Mouse (Mus musculus) midbrain, postnatal 0 days (tissue): ENCODE results near the gene Golph3l. TPM values are rescaled to one million over a fixed set of nuclear protein-coding genes. Genes with fewer than 3 reads are reported as not detected.
A peak's percentile ranks its signal among the peaks of the same experiment; 100 is the strongest.

ENCODE experiments used
- ATAC-seq: fragments of 200-750 bp; cut with Nextera tagmentation; 2 replicates; pipeline ENCODE4 v1.8.0; 2017; ENCODE audit warnings: moderate number of reproducible peaks, mild to moderate bottlenecking, moderate TSS enrichment, moderate library complexity; ENCODE audit not compliant: low FRiP score
- DNase-seq: peaks from one replicate; pipeline ENCODE4 v3.0.0-alpha.2; 2015; ENCODE audit warnings: low spot score
- H3K27ac ChIP-seq: fragments of 300-500 bp; sonication (generic); 2 replicates; pipeline ENCODE4 v1.5.1; 2014; ENCODE audit warnings: low read depth, mild to moderate bottlenecking, low read length, mixed read lengths
- H3K27me3 ChIP-seq: fragments of 300-500 bp; sonication (generic); 2 replicates; pipeline ENCODE4 v1.6.1; 2014; ENCODE audit warnings: low read length, control low read depth, mixed read lengths; ENCODE audit not compliant: insufficient read depth
- H3K36me3 ChIP-seq: fragments of 300-500 bp; sonication (generic); 2 replicates; pipeline ENCODE4 v1.6.1; 2014; ENCODE audit warnings: low read length, control low read depth, mixed read lengths; ENCODE audit not compliant: insufficient read depth
- H3K4me1 ChIP-seq: fragments of 300-500 bp; sonication (generic); 2 replicates; pipeline ENCODE4 v1.6.1; 2014; ENCODE audit warnings: mild to moderate bottlenecking, control low read depth, antibody characterized with exemption, low read length, mixed read lengths; ENCODE audit not compliant: insufficient read depth
- H3K4me2 ChIP-seq: fragments of 300-500 bp; sonication (generic); 2 replicates; pipeline ENCODE4 v1.6.1; 2014; ENCODE audit warnings: low read depth, mild to moderate bottlenecking, low read length, mixed read lengths; ENCODE audit not compliant: poor library complexity, severe bottlenecking
- H3K4me3 ChIP-seq: fragments of 300-500 bp; sonication (generic); 2 replicates; pipeline ENCODE4 v1.5.1; 2014; ENCODE audit warnings: low read depth, mild to moderate bottlenecking, low read length, moderate library complexity
- H3K9ac ChIP-seq: fragments of 300-500 bp; sonication (generic); replicated peaks from 2 replicates; pipeline ENCODE4 v1.6.1; 2014; ENCODE audit warnings: mild to moderate bottlenecking, low read length, moderate library complexity, mixed read lengths; ENCODE audit not compliant: poor library complexity, severe bottlenecking
- H3K9me3 ChIP-seq: fragments of 300-500 bp; sonication (generic); 2 replicates; pipeline ENCODE4 v1.6.1; 2016; ENCODE audit warnings: low read length, control low read depth
- CTCF ChIP-seq: IDR thresholded peaks from 2 replicates; pipeline ENCODE4 v1.5.1; 2016; ENCODE audit warnings: antibody characterized with exemption, mild to moderate bottlenecking
- WGBS: fragments of 180-500 bp; shearing (Covaris S2); extraction: QIAGEN DNeasy Blood & Tissue Kit; methylation state at CpG from one replicate; pipeline ENCODE4 v1.1.7; 2014; 5-methylcytosine and 5-hydroxymethylcytosine counted together
- polyA plus RNA-seq: library from polyadenylated mRNA; unstranded; fragments of >200 nt; fragmentation: Nextera tagmentation; extraction: Ambion mirVana; gene quantifications from 2 replicates; pipeline ENCODE4 v1.2.1, GENCODE M21; 2015
- total RNA-seq: library from RNA; depleted of rRNA; stranded (reverse); fragments of >200 nt; gene quantifications from 2 replicates; pipeline ENCODE4 v1.2.3, GENCODE M21; 2014

Golph3l gene
- total and polyA plus RNA-seq, 2 experiments from 2014 or later = 18.8 to 22.2 TPM

DNA sequence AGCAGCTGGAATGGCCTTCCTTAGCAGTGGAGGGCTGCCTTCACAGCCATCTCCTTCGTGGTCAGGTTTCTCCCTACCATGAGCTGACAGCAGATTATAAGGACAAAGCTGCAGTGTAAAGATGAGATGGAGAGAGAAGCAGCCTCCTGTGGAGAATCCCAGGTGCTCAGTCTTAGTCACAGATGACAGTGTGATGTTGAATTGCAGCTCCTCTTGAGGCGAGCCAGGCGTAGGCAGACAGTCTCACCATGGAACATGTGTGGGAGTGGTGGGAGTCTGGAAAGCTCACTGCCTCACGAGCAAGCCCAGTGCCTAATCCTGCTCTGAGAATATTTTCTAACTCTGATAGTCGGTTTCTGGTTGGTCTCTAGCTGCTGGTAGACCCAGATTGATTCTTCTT, 39.0 kb downstream of the Golph3l start:
- ATAC-seq (no peak), DNase-seq (no peak)
- Histone ChIP-seq H3K4me1 (peaks cover 5% of the 10 kb centered on the region; the same call in 1 of the 2 replicates), H3K27ac (no peak overlapping the region), H3K4me3 (no peak overlapping the region), H3K4me2 (no peak overlapping the region), H3K9me3 (no peaks in the 10 kb centered on the region), H3K9ac (0 out of 2 replicates have a peak overlapping the region, but pooled peaks have one; percentile 24), H3K27me3 (no peaks in the 10 kb centered on the region), H3K36me3 (peaks cover 47% of the 10 kb centered on the region)
- no peak for TF ChIP-seq CTCF
- 92% methylated on average over 5 of the region's 5 CpGs for WGBS

DNA sequence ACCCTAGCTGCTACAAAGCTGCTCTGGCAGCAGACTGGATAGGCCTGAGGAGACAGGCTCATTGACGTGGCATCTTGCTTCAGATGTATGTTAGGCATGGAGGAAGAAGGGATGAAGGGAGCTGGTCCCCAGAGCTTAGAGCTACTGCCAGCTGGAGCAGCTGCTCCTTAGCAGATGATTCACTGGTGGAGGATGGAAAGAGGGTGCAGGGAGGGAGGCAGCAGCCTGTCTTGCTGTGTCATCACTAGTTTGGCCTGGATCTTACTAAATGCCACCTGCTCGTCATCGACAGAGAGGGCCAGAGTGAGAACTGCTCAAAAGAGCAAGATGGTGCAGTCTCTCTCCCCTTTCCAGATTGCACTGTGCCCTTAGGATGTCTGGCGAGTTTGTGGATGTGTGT, 41.0 kb downstream of the Golph3l start:
- WGBS = 85% methylated on average over 4 of the region's 4 CpGs
- TF ChIP-seq CTCF = no peak
- H3K36me3 ChIP-seq = peaks cover 61% of the 10 kb centered on the region

DNA sequence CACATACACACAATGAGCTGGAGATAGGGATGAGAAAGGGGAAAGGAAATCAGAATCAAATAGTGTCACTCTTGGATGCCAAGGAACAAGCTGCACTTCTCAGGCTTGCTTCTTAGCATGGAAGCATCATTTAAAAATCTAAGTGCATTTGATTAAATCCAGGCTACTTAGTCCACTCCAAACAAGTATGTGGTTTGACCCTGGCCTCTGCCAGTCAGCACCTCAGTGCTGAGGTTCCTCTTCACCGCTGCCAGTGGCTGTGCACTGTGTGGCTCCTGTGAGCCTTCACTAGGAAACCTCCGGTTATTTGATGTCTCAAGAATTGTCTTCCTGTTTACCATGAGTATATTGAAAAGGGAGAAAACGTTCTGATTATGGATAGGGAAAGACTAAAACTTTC, 42.1 kb downstream of the Golph3l start:
- ATAC-seq = no peak
- Histone ChIP-seq H3K9me3 (no peaks in the 10 kb centered on the region), H3K4me3 (no peak overlapping the region), H3K9ac (no peak overlapping the region), H3K4me2 (no peak overlapping the region), H3K27ac (no peak overlapping the region), H3K36me3 (peaks cover 67% of the 10 kb centered on the region), H3K27me3 (no peaks in the 10 kb centered on the region), H3K4me1 (peaks cover 5% of the 10 kb centered on the region; the same call in 1 of the 2 replicates)
- no peak for TF ChIP-seq CTCF
- 82% methylated on average over 3 of the region's 3 CpGs for WGBS
- no peak for DNase-seq

More for the DNA sequence above, 41.0 kb downstream of the Golph3l start:
- no peaks in the 10 kb centered on the region for H3K27me3 ChIP-seq
- ATAC-seq (no peak), DNase-seq (no peak)
- H3K27ac ChIP-seq = no peak overlapping the region
- no peak overlapping the region for H3K4me3 ChIP-seq
- no peaks in the 10 kb centered on the region for H3K9me3 ChIP-seq
- H3K4me1 ChIP-seq = peaks cover 5% of the 10 kb centered on the region; the same call in 1 of the 2 replicates
- no peak overlapping the region for H3K9ac ChIP-seq
- H3K4me2 ChIP-seq = no peak overlapping the region

DNA sequence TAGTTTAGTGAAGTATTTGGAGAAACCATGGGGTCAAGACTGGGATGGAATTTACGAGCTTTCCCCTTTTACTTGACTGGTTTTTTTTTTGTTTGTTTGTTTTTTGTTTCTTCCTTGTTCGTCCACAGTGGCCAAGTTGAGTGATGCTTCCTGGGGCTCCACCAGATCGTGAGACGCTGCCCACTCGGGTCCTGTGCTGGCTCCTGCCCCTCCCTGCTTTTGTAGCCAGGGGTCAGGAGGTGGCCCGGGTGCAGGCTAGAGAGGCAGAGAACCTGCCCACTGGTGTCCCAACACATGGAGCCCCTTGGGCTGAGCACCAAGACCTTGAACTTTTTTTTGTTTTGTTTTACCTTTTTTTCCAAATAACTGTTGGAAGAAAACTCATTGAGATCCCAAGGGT, 42.6 kb downstream of the Golph3l start:
- Histone ChIP-seq H3K4me2 (no peak overlapping the region), H3K27me3 (no peaks in the 10 kb centered on the region), H3K9ac (no peak overlapping the region), H3K27ac (no peak overlapping the region), H3K36me3 (peaks cover 70% of the 10 kb centered on the region), H3K4me3 (no peak overlapping the region), H3K4me1 (peaks cover under 1% of the 10 kb centered on the region; the same call in 1 of the 2 replicates), H3K9me3 (no peaks in the 10 kb centered on the region)
- WGBS = 83% methylated on average over 6 of the region's 6 CpGs
- ATAC-seq (no peak), DNase-seq (no peak)
- TF ChIP-seq CTCF = no peak

DNA sequence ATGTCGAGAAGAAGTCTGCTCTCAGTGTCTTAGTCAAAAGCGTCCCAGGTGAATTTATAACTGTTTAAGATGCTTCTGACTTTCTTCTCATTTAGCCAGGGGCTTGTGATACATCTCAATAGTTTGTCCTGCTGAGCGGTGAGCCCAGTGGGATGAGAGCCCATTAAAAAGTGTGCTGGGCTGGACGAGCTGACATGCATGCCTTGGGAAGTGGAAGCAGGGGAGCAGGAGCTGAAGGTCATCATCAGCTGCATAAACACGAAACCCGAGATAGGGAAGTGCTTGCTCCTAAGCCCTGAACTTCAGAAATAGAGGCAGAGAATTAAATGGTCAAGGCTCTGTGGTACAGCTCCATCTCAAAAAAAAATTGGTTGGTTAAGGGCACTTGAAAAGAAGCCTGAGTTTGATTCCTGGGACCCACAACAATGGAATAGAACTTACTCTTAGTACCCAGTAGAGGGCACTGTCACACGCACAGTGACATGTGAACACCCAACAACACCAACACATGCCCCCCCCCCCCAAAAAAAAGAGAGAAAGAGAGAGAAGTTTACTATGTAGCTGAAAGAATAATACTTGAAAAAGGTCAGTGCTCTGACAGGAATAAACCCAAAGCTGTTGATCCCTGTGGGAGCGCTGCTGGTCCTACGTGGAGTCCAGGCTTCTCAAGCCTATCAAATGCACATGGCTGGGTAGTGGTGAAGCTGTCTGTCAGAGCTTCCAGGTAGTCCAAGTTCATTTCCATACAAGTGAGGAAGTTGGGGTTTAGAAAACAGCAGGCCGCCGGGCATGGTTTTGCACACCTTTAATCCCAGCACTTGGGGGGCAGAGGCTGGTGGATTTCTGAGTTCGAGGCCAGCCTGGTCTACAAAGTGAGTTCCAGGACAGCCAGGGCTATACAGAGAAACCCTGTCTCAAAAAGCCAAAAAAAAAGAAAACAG, 44.2 kb downstream of the Golph3l start:
- Histone ChIP-seq H3K9me3 (no peaks in the 10 kb centered on the region), H3K36me3 (peaks cover 71% of the 10 kb centered on the region), H3K27me3 (no peaks in the 10 kb centered on the region), H3K4me1 (no peaks in the 10 kb centered on the region), H3K4me2 (no peak overlapping the region), H3K9ac (no peak overlapping the region), H3K4me3 (no peak overlapping the region), H3K27ac (no peak overlapping the region)
- peak; percentile 68 for TF ChIP-seq CTCF
- no peak; the same call in 1 of the 2 replicates for ATAC-seq
- peak; percentile 46 for DNase-seq
- WGBS = 76% methylated on average over 12 of the region's 12 CpGs

DNA sequence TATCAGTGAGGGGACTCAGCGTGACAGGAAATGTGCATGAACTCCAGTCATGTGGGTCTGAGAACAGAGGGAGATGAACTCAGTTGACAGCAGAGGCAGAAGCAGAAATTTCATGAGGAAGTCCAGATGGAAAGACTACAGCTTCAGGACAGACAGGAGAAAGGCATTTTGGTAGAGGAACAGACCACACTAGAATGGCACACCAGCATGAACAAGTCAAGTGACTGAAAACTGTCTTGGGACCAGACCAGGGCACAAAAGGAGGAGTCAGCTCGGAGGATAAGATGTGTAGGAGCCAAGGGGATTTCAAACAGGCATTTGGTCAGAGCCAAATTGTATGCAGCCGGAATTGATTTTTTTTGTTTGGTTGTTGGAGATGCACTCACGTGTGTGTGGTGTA, 46.9 kb downstream of the Golph3l start:
- Histone ChIP-seq H3K36me3 (peaks cover 50% of the 10 kb centered on the region; the same call in 1 of the 2 replicates), H3K4me1 (no peaks in the 10 kb centered on the region), H3K9me3 (no peaks in the 10 kb centered on the region), H3K4me2 (no peak overlapping the region), H3K9ac (no peak overlapping the region), H3K27ac (no peak overlapping the region), H3K4me3 (no peak overlapping the region), H3K27me3 (no peaks in the 10 kb centered on the region)
- no peak for TF ChIP-seq CTCF
- ATAC-seq = no peak
- 80% methylated on average over 4 of the region's 4 CpGs for WGBS
- DNase-seq = no peak
